Mouse (Mus musculus) monocyte, adult 5-6 weeks (primary cell): ENCODE measurements around the gene Crnkl1. TPM values are rescaled to one million over a fixed set of nuclear protein-coding genes. Genes with fewer than 3 reads are reported as not detected.

Source experiments
- ATAC-seq: fragments of 153-309, 156-312 bp; replicated peaks from 2 replicates; pipeline ENCODE4 v1.8.0; 2017; ENCODE audit warnings: mild to moderate bottlenecking; ENCODE audit not compliant: low TSS enrichment, insufficient number of reproducible peaks, severe bottlenecking, poor library complexity, low FRiP score
- total RNA-seq: library from RNA; stranded (forward); fragments of 200-1000, 200-491, 200-594 nt; gene quantifications from 3 replicates; pipeline ENCODE4 v1.2.3, GENCODE M21; 2017

Gene Crnkl1
- total RNA-seq, 1 experiment from 2014 or later, result 63.5 TPM

DNA sequence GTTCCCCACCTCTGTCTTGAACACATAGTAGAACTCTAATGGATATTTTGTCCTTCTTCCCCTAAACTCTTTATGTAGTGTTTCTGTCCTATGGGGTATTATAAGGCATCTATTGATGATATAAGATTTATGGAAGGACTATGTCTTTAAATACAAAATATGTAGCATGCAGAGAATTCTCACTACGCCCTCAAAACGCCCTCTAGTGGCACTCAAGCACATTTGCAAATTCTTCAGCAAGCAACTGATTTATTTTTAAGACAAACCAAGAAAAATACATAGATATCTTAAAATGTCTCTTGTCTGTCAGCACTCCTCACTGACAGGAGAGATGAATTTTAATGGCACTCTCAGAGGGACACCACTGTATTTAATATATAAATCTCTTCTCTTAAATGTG lies 52.4 kb downstream of the Crnkl1 start:
- ATAC-seq, result no peak

DNA sequence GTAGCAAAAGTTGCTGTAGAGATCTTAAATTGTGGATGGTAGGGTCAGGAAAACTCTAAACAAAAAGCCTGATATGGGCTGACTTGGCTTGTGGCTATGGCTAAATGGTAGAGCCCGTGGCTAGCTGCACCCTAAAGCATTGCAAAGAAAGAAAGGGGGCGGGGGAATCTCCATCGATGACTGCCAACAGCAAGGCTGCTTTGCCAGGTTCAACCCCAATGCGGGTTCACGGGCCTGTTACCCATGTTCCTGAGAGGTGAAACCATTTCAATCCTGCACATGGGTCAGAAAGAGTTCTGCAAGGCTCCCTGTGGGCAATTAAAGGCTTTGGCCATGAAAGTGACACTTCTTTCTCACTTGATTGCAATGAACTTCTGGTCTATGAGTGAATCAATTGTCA lies 52.9 kb downstream of the Crnkl1 start:
- ATAC-seq, result no peak

DNA sequence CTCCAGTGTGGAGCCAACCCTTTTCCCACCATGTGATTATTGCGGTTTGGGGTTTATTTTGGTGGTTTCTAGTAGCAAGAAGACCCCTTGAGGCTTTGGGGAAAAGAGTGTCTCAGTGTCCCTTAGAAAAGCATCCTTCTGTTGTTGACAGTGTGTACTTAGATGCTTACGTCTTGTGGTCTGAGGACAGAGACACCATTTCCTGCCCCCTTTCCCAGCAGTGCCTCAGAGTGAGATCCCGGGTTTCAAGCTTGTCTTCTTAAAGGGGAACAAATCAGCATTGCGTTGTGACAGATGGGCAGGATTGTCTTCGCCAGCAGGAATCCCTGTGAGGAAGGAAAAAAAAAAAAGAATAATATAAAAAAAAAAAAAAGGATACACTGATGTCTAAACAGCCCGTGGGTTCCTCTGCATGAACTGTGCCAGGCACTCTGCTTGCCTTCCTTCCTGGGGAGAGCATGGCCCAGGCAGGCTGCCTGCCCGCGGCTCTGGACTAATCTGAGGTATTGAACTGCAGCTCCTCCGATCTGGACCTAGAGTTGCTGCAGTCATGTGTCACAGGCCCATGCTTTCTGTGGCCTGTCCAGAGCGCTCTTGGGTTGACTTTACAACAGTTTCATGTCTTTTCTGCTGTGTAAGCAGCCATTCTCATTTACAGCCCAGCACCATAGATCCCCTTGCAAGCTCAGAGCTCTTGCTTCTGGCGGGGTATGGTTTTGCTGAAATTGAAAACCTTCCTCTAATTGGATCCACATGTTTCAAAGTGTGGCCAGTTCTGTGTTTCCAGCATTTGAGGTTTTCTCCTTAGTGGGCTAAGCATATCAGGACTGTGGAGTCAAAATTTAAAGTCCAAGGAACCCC lies 53.7 kb downstream of the Crnkl1 start:
- no peak for ATAC-seq

DNA sequence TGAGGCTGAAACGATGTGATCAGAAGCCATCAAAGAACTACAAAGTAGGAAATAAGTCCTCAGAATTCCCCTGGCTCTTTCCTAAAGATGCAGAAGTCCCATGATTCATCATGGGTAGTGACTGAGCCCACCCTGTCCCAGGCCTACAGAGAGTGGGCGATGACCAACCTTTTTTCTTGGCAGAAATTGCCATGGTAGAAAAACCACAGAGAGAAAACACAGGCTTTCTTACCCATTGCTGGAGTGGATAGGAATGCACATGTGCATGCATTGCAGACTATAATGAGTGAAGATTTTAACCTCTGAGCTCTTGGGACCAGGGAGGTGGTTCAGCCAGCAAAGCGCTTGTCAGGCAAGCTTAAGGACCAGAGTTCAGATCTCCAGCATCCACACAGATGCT lies 57.6 kb downstream of the Crnkl1 start:
- no peak for ATAC-seq

DNA sequence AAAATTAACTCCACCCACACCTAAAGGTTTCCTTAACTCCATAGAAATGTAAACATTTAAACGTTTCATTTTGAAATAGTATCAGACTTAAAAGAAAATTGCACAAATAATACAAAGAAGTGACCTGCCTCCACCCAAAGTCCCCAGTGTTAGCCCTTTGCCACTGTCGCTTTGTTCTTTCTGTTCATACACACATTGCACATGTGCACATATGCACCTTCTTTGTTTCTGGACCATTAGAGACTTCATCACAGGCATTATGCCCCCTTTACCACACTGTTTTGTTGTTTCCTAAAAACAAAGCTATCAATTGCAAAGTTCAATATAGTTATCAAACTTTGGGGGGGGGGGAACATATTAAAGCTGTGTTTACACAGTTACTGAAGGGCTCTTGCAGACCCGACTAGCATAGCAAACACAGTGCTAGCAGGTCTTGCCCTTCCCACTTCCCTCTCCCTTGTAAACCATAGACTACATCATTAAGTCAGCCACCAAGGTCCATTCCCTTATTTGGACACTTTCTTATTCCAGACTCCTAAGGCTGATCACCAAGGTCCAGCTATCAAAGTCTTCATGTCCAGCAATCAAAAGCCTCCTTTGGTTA lies 59.8 kb downstream of the Crnkl1 start:
- ATAC-seq, result no peak

DNA sequence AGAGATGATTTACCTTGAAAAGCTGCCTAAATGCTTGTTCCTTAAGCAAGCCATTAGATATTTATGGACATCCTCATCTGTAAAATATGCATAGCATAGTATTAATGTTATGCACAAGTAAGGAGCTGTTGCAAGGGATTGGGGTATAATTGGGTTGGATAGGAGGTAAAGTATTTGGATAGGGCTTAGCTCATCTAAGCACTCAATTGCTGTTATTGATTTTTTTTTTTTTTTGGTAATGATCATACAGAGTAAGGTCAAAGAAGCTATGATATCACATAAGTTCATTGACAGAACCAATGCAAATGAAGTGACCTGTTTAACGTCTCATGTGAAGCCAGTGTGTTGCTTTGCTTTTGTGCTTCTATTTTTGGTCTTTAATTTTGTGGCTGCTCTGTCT lies 60.9 kb downstream of the Crnkl1 start:
- ATAC-seq, result no peak

DNA sequence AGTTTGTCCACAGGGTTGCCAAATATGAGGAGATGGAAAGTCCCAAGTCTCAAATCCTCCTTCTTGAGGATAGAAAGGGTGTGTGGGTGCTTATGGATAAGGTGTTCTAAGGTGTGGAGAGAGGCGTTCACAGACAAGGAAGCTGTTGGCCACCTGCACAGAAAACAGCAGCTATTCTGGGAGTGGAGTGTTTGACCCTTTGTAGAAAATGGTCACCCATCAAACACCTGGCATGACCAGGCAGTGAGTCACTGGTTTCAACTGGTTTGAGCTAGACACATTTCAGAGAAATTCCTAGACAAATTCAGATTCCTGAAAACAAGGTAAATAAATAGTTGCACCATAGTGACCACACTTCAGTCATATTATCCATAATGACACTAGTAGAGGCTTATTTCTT lies 62.7 kb downstream of the Crnkl1 start:
- ATAC-seq, result no peak

DNA sequence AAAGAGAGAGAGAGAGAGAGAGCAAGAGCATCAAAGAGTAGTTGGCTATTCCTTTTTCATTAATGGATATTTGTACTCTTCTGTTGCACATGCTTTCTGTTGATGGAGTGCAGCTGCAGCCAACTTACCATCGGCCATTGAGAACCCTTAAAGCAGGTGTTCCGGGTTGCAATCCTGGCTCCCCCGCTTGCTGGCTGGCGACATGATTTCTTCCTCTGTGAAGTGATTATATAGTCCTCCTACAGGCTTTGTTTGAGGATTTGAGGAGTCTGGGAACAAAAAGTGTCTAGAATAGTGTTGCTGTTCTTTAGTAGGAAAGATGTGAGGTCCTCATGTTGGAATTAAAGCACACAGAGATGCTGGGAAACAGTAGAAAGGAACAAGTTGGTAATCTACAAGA lies 63.5 kb downstream of the Crnkl1 start:
- no peak for ATAC-seq

Other genes with a start within 250 kb of the Crnkl1 start
- 46.0 to 84.9 TPM (median 64.9 TPM) in 3 replicates for gene Naa20, start 32.9 kb downstream of the Crnkl1 start, total RNA-seq
- not detected in 3 replicates for gene Cfap61, start 230 bp downstream of the Crnkl1 start, total RNA-seq